ENCODE assay signal across 17 mouse cellular contexts in genomic region chr10:96687441-96687772, GRCm38 (mm10).
DNase-seq lines count a peak whose midpoint lies in the region; ATAC-seq lines count a peak whose summit lies in the region.
"Had no signal": no experiment of that assay in that cellular context is flagged by ENCODE, and none has a peak within 500 bp of the region (broad histone marks: within the 10 kb centered on the region; RNA-seq: fewer than 3 reads in every experiment).

No protein-coding gene starts in this region.

- no peak overlapping the region for H3K4me3 ChIP-seq in kidney, embryonic 14.5 days (ENCODE audit: low read length)
- no peak overlapping the region for H3K4me3 ChIP-seq in lung, embryonic 15.5 days
- no peak overlapping the region for H3K4me3 ChIP-seq in limb, embryonic 13.5 days
- H3K4me3 ChIP-seq in stomach, embryonic 16.5 days (replicated peaks; ENCODE audit: low read length), result no peak overlapping the region
- H3K4me3 ChIP-seq: erythroblast, embryonic 14.5 days; gastrocnemius, adult 2 months; left cerebral cortex, adult 2 months; liver, embryonic 13.5 days; megakaryocyte, embryonic 14.5 days had no signal

- H3K27ac ChIP-seq in kidney, embryonic 14.5 days (ENCODE audit: low read depth, low read length), result peak overlapping the region; percentile 78; the same call in 1 of the 2 replicates
- peak overlapping the region; percentile 79 for H3K27ac ChIP-seq in lung, embryonic 15.5 days
- H3K27ac ChIP-seq in limb, embryonic 13.5 days, result peak overlapping the region; percentile 74; the same call in 1 of the 2 replicates
- peak overlapping the region; percentile 67 for H3K27ac ChIP-seq in stomach, embryonic 16.5 days (ENCODE audit: low read length)
- H3K27ac ChIP-seq: gastrocnemius, adult 2 months; left cerebral cortex, adult 2 months; liver, embryonic 13.5 days had no signal

- no peaks in the 10 kb centered on the region for H3K27me3 ChIP-seq in kidney, embryonic 14.5 days (ENCODE audit: control insufficient read depth, insufficient read depth, low read length)
- no peaks in the 10 kb centered on the region for H3K27me3 ChIP-seq in lung, embryonic 15.5 days
- H3K27me3 ChIP-seq in limb, embryonic 13.5 days, result no peaks in the 10 kb centered on the region
- no peaks in the 10 kb centered on the region for H3K27me3 ChIP-seq in stomach, embryonic 16.5 days (ENCODE audit: control insufficient read depth, insufficient read depth, low read length)
- H3K27me3 ChIP-seq: liver, embryonic 13.5 days; megakaryocyte, embryonic 14.5 days had no signal

- DNase-seq in kidney, adult 8-10 months, result no peak
- DNase-seq in lung, postnatal 10 days, result no peak
- DNase-seq in cerebellum, adult 18-20 months, result no peak
- DNase-seq: adrenal gland, adult 8-10 months; liver, embryonic 13.5 days; right cerebral cortex, postnatal 25 days; thymus, postnatal 14 days had no signal

- no peak overlapping the region for H3K4me2 ChIP-seq in kidney, embryonic 14.5 days (replicated peaks; ENCODE audit: low read depth, low read length)
- H3K4me2 ChIP-seq in lung, embryonic 15.5 days, result peak overlapping the region; percentile 2; the same call in 1 of the 2 replicates
- H3K4me2 ChIP-seq in limb, embryonic 13.5 days (replicated peaks), result peak overlapping the region; percentile 30; the same call in 1 of the 2 replicates
- no peak overlapping the region for H3K4me2 ChIP-seq in stomach, embryonic 16.5 days (ENCODE audit: low read depth, low read length)
- H3K4me2 ChIP-seq: liver, embryonic 13.5 days had no signal

- no peak overlapping the region for H3K9ac ChIP-seq in kidney, embryonic 14.5 days (ENCODE audit: low read depth, low read length)
- no peak overlapping the region for H3K9ac ChIP-seq in lung, embryonic 15.5 days
- H3K9ac ChIP-seq in limb, embryonic 13.5 days, result no peak overlapping the region
- no peak overlapping the region for H3K9ac ChIP-seq in stomach, embryonic 16.5 days (ENCODE audit: low read length)
- H3K9ac ChIP-seq: liver, embryonic 13.5 days had no signal

- H3K36me3 ChIP-seq in kidney, embryonic 14.5 days (ENCODE audit: control insufficient read depth, insufficient read depth, low read length), result no peaks in the 10 kb centered on the region
- H3K36me3 ChIP-seq in lung, embryonic 15.5 days, result no peaks in the 10 kb centered on the region
- no peaks in the 10 kb centered on the region for H3K36me3 ChIP-seq in limb, embryonic 13.5 days
- H3K36me3 ChIP-seq in stomach, embryonic 16.5 days (ENCODE audit: control insufficient read depth, insufficient read depth, low read length), result no peaks in the 10 kb centered on the region
- H3K36me3 ChIP-seq: liver, embryonic 13.5 days had no signal

- ATAC-seq in kidney, embryonic 14.5 days (ENCODE audit: low FRiP score, low TSS enrichment), result no peak
- no peak for ATAC-seq in lung, embryonic 15.5 days (ENCODE audit: borderline replicate concordance, extremely low read depth, low FRiP score, low TSS enrichment)
- peak; percentile 14; the same call in 1 of the 2 replicates for ATAC-seq in limb, embryonic 13.5 days (ENCODE audit: low FRiP score, low read depth)
- no peak for ATAC-seq in stomach, embryonic 16.5 days (ENCODE audit: insufficient read depth, low FRiP score)
- ATAC-seq: CD4-positive, CD25-positive, alpha-beta regulatory T cell, adult 4 months; midbrain, embryonic 16.5 days had no signal

- H3K9me3 ChIP-seq in kidney, embryonic 14.5 days (ENCODE audit: control insufficient read depth, low read length), result no peaks in the 10 kb centered on the region
- no peaks in the 10 kb centered on the region for H3K9me3 ChIP-seq in lung, embryonic 15.5 days
- no peaks in the 10 kb centered on the region for H3K9me3 ChIP-seq in limb, embryonic 13.5 days
- no peaks in the 10 kb centered on the region for H3K9me3 ChIP-seq in stomach, embryonic 16.5 days (replicated peaks; ENCODE audit: control insufficient read depth, low read length)
- H3K9me3 ChIP-seq: liver, embryonic 13.5 days had no signal

- H3K4me1 ChIP-seq in kidney, embryonic 14.5 days (ENCODE audit: control insufficient read depth, insufficient read depth, low read length), result peaks cover 25% of the 10 kb centered on the region
- H3K4me1 ChIP-seq in lung, embryonic 15.5 days, result peaks cover 59% of the 10 kb centered on the region
- H3K4me1 ChIP-seq in limb, embryonic 13.5 days, result peaks cover 32% of the 10 kb centered on the region
- H3K4me1 ChIP-seq in stomach, embryonic 16.5 days (ENCODE audit: control insufficient read depth, insufficient read depth, low read length), result peaks cover 29% of the 10 kb centered on the region
- H3K4me1 ChIP-seq: megakaryocyte, embryonic 14.5 days had no signal

- 88% methylated on average over 1 of the region's 1 CpGs for WGBS in kidney, embryonic 14.5 days
- WGBS in lung, embryonic 15.5 days, result 58% methylated on average over 1 of the region's 1 CpGs
- WGBS in limb, embryonic 13.5 days, result 59% methylated on average over 1 of the region's 1 CpGs
- WGBS in stomach, embryonic 16.5 days, result 62% methylated on average over 1 of the region's 1 CpGs

Comparison
In these comparisons a context has a peak if more than half of its experiments do, and no peak if none do; other contexts are left out.
1. H3K4me2 ChIP-seq: peak in lung, embryonic 15.5 days (single experiment) and limb, embryonic 13.5 days (single experiment); none in kidney, embryonic 14.5 days (single experiment) and stomach, embryonic 16.5 days (single experiment).
2. Peak in every context shown above with its lines, with median percentiles within 50 percentile points of each other: H3K27ac ChIP-seq.